Mouse (Mus musculus) right cerebral cortex, postnatal 25 days (tissue): ENCODE measurements around the gene Mical2.

Source experiments
- DNase-seq: peaks from one replicate; pipeline ENCODE4 v3.0.0; 2022

Gene Mical2

DNA sequence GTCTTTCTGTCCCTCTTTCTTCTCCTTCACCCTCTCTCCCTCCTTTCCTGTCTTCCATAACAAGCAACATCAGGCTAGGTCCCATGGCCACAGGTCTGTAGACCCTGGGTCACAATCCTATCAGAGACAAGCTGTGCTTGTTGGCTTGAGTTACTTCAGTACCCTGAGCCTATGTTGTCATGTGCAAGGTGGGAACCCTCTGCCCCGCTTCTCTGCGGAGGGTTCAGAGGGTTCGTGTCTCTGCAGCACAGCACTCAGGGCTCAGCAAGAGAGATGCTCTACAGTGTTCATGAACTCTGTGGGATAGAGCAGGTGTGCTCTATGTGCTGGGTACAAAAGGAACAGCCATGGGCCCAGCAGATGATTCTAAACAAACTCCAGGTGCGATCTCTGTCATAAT lies 16.0 kb upstream of the Mical2 start:
- no peak for DNase-seq

DNA sequence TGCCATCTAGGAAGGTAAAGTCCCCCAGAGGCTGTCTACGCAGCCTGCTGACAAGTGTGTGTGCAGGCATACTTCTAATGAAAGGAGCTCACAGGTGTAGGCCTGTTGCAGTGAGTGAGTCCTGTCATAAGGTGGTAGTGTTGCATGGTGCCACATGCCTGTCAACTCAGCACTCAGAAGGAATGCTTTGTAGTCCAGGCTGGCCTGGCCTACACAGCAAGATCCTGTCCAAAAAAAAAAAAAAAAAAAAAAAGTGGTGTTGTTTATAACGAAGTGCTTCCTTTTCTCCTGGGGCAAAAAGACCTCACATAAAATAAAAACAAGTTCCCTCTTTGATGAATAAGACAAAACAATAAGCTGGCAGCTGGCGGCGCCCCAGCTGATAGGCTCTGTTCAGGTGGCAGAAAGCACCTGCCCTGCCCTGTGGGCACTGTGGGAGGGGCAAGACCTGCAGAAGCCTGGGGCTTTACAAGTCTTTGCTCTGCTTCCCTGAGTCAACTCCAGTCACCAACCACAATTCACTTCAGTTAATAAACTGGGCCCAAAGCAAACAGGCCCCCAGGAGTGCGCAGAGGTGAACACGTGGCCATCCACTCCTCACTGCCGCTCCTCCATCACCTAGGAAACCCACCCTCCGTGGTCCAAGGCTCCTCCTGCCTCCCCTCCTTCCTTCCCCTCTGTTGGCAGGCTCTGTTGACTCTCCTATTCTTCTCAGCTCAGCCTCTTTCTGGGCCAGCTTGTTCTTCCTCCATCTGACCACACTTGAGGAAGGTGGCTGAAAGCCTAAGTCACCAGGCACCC lies 12.5 kb upstream of the Mical2 start:
- DNase-seq, result peak; percentile 53

DNA sequence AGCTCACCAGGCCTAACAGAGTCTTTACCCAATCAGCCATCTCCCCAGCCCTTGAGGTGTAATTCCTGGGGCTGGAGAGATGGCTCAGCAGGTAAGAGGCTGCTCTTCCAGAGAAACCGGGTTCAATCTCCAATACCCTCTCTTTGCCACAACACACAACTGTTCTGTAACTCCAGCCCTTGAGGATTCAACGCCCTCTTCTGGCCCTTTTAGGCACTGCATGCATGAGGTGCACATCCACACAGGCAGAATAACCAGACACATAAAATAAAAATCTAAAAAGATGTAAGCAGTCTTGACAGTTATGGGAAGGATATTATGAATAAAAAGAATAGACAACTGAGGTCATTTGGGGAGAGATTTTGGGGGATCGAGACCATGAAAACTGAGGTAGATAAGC lies 9.8 kb upstream of the Mical2 start:
- no peak for DNase-seq

DNA sequence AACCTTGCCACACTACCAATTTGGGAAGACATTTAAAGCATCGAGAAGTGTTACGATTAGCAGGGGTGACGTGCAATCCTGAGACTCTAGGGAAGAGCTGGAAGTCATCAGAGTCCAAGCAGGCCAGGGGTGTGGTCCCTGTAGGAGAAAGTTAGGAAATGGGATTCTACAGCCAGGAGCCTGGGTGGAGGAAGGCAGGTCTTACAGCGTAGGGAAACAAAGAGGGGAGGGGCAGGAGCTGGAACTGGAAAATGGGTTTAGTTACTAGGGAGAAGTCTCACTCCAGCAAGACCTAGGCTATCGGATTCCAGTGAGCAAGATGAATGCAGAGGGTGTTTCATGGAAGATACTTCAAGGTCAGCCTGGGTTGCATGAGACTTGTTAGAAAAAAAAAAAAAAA lies 8.9 kb upstream of the Mical2 start:
- DNase-seq, result no peak

DNA sequence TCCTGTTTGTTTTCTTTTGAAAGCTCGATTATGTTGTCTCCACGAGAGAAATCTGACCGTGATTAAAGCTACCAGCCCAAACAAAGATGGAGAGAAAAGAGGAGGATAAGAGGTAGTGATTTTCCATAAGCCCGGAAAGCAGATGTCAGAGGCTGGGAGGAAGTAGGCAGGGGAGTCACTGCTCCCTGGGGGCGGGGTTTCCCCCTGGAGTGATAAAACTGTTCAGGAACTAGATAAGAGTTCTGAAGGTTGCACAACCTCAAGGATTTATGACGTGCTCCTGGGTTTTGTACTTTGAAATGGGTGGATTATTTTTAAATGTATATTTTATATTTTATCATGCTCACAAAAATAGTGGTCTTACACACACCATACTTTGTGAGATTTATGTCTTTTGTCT lies 8.4 kb upstream of the Mical2 start:
- no peak for DNase-seq

DNA sequence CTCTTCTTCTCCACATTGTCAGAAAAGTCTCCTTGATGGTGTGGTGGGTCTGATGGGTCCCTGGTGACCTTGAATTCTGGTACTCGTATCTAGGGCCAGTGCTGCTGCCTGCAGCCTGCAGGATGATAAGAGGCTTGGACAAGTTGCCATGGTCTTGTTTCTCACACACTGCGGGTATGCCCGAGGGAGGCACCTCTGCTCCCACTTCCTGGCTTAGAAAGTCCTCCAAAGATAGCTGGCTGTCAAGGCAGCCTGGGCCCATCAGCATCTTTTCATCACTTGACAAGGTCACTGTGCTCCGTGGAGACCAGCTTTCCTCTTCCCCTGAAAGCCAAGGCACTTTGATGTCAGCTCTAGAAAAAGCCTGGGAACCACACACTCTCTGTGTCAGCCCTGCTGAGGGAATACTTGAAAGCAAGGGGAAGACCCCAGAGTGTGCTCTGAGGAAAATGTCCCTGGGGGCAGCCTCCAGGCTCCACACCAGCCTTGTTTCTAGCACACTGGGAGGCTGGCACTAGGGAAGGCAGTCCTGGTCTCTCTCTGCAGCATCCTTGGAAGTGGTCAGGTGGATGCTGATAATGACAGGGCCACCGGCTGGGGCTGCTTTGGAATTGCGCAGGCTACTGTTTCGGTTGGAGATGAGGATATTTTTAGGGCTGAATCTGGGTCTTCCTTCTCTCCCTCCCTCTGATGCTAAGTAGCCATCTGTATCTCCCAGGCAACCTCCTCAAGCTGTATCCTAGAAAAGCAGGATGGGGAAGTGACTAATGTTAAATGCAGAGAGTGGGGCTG lies 2.7 kb upstream of the Mical2 start:
- DNase-seq, result peak; percentile 81

DNA sequence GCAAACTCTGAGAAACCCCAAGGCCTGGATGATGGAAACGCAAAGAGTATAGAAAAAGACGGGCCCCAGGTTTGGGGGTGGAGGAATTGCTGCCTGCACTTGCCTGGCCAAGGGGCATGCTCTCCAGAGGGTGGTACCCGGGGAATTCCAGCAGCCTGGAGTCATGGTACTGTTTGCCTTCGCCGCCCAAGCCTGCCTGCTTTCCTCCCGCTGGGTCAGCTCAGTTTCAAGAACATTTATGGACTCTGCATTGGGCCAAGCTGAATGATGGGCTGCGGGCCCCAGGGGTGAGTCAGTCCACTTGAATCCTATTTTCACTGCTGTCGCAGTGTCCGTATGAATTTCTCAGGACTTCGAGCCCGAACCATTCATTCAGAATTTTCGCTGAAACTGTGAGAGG lies 802 bp upstream of the Mical2 start:
- DNase-seq, result no peak

DNA sequence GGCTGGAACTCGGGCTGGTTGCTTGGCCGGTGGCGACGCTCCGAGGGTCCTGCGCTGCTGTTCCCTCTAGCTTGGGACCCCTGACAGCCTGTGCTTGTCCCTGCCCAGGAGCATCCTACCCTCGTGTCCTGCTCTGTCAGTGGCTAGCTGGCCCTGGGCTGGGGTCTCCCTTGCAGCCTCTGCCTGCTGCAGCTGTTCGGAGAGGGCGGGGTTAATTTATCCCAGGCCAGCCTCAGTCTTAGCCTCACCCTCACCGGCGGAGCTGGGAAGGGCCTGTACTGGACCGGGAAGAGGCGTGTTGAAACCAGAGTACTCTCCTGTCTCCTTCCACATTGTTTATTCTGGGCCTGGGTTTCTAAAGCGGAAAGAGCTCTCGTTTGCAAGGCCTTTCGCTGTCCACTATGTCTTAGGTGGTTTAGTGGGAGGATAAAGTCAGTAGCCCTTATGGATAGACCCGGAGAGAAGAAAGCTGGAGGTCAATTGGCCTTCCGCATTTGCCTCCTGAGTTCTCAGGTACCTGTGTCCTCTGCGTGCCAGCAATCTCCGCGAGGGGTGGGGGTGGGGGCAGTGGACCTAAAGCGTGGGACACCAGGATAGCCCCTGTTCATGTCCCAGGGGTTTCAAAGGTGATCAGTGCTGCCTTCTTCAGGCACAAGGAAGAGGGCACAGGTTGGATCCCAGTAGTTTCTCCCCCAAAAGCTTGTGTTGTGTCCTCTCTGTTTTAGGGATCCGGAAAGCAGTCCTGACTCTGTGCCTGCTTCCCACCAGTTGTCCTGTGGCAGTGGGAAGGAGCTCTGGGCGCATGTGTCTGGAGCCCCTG lies 1.0 kb downstream of the Mical2 start:
- DNase-seq, result no peak

DNA sequence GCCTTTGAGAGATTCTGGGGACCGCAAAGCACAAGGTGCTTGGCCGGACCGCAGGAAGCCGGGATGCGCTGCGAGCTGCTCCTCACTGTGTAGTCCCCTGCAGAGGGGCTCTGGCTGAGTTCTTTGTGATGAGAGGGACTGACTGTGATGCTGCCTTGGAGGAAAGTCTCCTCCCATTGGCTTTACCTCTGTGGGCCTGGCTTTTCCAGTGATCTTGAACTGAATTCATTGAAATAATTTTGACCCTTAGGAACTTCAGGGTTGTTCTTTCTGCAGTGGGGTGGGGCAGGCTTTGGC lies 1.6 kb downstream of the Mical2 start:
- DNase-seq, result no peak

DNA sequence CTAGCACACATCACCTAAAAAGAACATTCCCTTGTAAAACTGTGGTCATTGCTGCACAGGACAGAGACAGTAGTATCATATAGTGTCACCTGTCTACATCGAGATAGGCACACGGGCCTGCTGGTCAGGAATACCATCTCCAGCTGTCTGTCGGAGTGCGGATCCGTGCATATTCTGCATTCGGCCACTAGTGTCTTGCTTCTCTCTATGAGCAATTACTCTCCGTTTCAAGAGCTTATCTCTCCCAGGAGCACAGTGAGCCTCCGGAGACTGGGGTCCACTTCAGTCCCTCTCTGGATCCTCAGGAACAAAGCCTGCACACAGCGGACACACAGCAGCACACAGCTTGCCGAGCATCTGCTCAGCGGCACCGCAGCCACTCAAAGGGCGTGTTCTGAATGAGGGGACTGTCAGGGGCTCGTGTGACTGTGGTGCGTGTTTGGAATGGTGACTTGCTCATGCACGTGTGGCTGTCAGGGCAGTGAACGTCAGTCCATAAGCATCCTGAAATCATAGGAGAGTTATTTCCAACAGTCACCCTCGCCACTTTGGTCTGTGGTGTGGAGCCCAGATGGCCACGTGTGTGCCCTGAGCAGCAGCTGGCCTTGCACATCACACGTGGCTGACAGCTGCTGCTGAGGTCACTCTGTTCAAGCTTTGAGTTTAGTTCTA lies 3.3 kb downstream of the Mical2 start:
- DNase-seq, result no peak

DNA sequence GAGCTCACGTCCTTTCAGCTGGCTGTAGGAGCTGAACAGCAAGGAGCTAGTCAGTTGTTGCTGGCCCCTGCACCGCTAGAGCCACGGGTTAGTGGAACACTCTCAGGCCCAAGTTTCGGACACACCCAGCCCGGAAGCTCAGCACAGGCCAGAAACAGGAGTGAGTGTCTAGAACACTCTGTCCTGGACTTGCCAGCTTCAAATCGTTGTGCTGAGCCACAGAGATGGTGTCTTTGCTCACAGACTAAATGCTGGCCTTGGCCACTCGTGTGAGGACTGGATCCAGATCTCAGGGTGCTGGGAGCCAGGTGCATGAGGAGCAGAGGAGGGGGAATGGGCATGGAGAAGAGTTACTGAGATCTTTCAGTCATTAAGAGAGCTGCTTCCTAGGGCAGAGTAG lies 6.1 kb downstream of the Mical2 start:
- no peak for DNase-seq

DNA sequence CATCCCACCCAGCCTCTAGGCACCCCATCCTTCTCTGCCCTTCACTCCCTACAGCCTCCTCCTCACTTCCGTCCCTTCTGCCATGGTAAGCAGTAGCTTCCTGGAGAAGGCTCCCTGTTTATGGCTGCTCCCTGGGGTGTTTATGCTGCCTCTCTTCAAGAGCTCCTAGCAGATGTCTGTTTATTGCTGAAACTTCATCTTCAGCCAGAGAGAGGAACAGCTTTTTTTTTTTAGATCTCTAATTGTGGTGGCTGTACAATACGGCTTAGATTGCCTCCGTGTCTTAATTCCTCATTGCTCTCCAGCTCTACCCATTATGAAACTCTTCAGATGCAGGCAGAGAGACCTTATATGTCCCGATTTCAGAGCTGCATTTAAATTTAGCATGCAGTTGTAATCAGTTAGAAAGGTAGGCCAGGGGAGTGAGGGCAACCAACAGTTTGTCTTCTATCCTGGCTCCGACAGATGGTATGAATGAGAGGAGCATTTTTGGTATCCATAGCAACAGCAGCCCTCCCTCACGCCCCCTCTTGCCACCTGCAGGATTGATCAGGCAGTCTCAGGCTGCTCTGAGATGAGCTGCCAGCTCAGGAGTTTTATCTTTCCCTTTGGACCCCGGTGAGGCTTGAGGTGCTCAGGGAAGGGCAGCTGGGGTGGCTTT lies 7.8 kb downstream of the Mical2 start:
- DNase-seq, result peak; percentile 82

DNA sequence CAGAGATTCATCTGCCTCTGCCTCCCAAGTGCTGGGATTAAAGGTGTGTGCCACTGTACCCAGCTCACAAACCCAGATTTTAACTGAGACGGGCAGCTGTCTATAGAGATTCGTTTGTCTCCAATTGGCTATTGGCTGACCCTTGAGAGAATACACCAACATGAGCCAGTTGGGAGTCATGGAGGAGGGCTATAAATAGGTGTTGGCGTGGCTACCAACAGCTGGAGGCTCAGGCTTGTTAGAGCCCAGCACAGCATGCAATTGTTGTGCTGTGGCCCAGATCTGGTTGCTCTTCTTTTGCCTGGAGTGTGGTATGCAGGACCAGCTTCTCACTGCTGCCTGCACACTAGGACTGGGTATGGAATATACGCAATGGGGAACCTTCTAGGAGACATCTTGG lies 8.8 kb downstream of the Mical2 start:
- DNase-seq, result no peak

DNA sequence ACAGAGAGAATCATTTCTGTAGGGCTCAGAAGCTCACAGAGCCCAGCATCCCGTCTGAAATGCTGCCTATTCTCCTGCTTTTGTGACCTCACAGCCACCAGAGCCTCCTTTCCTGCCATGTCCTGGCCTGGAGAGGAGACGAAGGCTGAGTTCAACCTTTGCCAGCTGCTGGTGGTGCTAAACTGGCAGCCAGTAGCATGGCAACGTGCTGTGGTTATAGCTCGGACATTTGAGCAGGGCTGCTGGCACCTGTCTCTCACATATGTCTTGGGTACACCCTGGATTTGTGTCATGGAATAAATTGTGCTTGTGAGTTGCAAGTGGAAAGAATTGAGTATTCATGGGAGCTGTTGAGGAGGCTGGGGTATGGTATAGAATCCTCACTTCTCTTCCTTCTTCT lies 9.8 kb downstream of the Mical2 start:
- no peak for DNase-seq

DNA sequence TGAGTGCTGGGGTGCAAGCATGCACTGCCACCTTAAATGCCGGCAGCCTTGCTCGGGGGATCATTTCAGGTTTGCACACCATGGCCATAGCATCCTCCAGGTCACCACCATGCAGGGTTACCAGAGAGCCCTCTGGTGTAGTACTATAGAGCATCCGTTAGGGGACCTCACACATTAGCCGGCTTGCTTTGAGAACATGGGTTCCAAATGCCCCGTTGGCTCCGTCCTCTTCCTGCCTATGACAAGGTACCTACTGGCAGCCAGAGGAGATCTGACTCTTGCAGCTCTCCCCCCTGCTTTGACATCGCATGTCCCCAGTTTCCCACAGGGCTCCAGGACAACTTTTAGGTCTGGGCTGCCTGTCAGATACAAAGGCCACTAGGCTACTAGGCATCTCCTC lies 11.6 kb downstream of the Mical2 start:
- DNase-seq, result no peak

DNA sequence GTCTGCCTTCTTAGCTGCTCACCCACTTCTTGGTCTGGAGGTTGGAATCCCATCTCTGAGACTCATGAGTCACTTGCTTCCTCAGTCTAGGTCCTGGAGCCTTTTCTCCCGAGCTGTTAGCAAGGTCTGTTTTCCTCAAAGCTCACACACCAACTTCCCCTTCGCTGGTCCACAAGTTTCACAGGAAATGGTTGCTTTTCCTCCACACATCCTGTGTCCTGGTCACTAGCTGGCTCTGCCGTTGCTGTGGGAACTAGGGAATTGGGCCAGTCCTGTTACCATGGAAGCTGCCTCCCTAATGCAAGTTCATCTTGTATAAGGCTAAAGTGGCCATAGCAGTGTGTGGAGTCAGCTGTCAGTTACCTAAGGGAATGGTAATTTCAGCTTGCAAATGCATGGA lies 12.2 kb downstream of the Mical2 start:
- no peak for DNase-seq

DNA sequence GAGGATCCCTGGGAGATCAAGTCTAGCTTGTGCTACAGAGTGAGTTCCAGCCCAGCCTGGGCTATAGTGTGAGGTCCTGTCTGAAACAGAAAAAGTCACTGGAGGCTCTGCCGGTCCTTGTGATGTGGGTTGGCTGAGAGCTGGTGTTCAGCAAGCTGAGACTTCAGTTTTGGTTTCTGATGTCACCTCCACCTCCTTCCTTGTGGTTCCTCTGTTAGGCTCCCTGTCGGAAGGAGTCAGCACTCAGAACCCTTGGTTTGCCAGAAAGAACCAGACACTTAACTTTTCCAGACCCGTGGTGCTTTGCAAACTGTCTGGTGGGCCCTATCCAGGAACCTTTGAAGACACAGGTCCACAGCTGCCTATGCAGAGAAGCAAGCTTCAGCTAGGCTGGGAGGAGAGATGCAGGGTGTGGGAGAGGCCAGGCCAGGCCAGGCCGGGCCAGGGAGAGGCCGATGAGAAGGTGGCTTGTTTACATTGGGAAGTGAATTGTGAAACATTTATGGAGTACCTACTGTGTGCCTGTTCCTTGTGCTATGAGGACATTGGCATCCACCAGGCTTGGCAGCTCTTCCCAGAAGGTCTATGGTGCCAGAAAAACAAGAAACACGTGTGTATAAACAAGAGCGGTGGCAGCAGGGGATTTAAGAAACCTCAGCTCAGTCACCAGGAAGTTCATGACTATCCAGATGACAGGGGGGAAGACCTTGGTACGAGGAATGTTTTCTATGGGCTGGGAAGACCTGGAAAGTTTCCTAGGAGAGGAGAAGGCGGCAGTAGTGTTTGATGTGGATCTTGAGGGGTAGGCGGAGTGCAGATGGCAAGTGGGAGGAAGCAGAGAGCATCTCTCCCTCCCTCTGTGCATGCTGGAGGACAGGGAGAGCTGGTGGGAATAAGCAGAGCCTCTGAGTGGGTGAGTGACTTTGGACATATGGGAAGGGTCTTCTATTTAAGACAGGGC lies 13.4 kb downstream of the Mical2 start:
- peak; percentile 82 for DNase-seq

DNA sequence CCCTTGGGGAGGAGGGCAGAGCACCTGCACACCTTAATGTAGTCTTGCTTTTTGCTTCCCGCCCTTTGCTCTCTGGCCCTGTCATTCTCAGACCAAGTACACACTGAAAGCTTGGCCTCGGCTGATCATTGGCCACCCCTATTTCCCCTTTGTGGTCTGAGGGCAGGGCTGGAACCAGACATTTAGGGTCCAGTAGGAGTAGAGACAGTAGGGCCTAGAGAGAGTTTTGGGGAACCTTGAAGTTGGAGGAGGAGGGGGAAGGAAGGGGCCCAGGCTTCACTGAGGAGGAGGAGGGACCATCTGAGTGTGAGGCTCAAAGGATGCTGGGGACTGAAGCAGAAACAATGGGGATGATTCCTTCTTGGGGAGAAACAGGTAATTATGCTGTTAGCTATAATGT lies 15.1 kb downstream of the Mical2 start:
- DNase-seq, result no peak

DNA sequence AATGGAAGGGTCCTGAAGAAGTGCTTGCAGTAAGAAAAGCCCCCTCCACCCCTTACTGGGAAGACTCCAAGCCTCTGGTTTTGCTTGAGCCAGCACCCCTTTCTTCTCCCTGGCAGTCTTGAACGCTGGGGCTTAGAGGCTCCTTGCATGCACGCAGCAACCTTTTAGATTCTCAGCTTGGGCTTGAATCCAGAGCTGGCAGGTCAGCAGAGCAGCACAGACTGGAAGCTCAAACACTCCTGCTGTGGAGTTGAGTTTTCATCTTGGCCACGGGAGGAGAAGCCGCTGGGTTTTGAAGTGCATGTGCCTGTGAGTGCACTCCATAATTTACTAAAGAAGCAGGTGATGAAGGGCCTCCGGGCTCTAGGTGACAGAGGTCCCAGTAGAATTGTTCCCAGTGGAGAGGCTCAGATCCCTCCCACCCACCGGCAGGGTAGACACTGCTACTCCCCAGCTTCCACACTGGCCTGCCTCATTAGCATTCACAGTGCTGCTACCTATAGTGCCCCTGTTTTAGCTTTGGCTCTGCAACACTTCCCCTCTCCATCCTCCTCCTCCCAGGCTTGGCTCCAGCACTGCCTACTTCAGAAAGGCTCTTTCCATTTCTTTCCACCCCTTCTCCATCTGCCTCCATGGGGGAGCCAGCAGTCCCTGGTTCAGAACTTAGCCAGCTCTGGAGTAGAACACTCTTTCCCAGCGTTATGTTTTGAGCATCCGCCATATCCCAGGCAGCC lies 15.7 kb downstream of the Mical2 start:
- peak; percentile 85 for DNase-seq

DNA sequence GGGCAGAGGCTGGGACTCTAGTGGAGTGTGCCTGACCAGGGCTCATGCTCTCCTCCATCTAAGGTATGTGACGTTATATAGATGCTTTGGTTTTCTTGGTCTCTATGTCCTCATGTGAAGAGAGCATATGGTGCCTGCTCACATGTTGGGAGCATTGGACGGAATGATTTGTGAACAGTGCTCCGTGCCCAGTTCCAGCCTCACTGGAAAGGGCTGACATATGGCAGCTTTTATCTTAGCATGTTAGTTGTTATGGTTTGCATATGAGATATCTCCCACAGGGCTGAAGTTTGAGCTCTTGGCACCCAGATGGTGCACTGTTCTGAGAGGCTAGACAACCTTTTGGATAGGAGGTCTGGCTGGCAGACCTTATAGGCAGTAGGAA lies 16.3 kb downstream of the Mical2 start:
- no peak for DNase-seq

DNA sequence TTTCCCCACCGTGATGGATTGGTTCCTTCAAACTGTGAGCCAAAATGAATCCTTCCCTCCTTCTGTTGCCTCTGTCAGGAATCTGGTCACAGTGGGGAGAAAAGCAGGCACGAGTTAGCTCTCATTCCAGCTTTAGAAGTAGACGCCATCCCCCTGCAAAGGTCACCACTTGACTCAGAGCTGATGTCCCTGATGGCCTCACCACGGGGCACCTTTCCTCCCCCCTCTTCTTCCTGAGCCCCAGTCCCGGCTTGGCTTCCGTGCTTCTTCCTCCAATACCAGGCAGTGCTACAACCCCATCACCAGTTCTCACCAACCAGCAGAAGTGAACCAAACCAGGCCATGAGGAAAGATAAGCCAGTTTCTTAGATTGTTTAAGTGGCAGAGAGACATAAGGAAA lies 16.9 kb downstream of the Mical2 start:
- DNase-seq, result no peak
